Mouse (Mus musculus) heart, adult 2 months (tissue): ENCODE measurements at regions not wholly inside any gene's neighbourhood (a gene's known extent, or its start where the extent isn't known, plus 50 kb on each side); places are given as distances from the start of the nearest gene placed in this dataset.

ENCODE experiments used
- DNase-seq, 2 experiments: peaks; one replicate each; pipeline ENCODE4 v3.0.0; 2021
- H3K27ac ChIP-seq: fragments of 200-600 bp; 2 replicates; pipeline ENCODE4 v1.8.1; 2022
- H3K27me3 ChIP-seq: fragments of 200-500 bp; 2 replicates; pipeline ENCODE4 v1.6.1; 2012; ENCODE audit warnings: mild to moderate bottlenecking, low read length, inconsistent platforms, mixed read lengths; ENCODE audit not compliant: control insufficient read depth, insufficient read depth
- H3K36me3 ChIP-seq: fragments of 200-500 bp; 2 replicates; pipeline ENCODE4 v1.6.1; 2012; ENCODE audit warnings: low read length, inconsistent platforms; ENCODE audit not compliant: control insufficient read depth, insufficient read depth
- H3K4me1 ChIP-seq: fragments of 200-500 bp; 2 replicates; pipeline ENCODE4 v1.6.1; 2011; ENCODE audit warnings: low read length; ENCODE audit not compliant: control insufficient read depth, insufficient read depth
- H3K4me3 ChIP-seq: fragments of 200-600 bp; 2 replicates; pipeline ENCODE4 v1.8.1; 2022
- H3K79me2 ChIP-seq: fragments of 200-500 bp; replicated peaks from 2 replicates; pipeline ENCODE4 v1.6.1; 2012; ENCODE audit warnings: mild to moderate bottlenecking, inconsistent platforms, low read length, moderate library complexity, mixed read lengths; ENCODE audit not compliant: control insufficient read depth, insufficient read depth
- H3K9ac ChIP-seq: fragments of 200-500 bp; 2 replicates; pipeline ENCODE4 v1.6.1; 2012; ENCODE audit warnings: low read depth, mild to moderate bottlenecking, control low read depth, inconsistent platforms, low read length, mixed read lengths
- CTCF ChIP-seq: fragments of 200-600 bp; IDR thresholded peaks from 2 replicates; pipeline ENCODE4 v1.8.1; 2022; ENCODE audit warnings: antibody characterized with exemption, mild to moderate bottlenecking, moderate library complexity
- EP300 ChIP-seq: fragments of 200-500 bp; IDR thresholded peaks from 2 replicates; pipeline ENCODE4 v1.6.1; 2011; ENCODE audit warnings: low read depth, low read length, control low read depth; ENCODE audit not compliant: insufficient read depth
- POLR2A ChIP-seq: fragments of 200-500 bp; IDR thresholded peaks from 2 replicates; pipeline ENCODE4 v1.6.1; 2011; ENCODE audit warnings: mild to moderate bottlenecking, low read depth, low read length, control low read depth; ENCODE audit not compliant: insufficient read depth
- WGBS: fragments of 180-500 bp; shearing (Covaris S2); methylation state at CpG from one replicate; pipeline ENCODE4 v1.1.7; 2018; 5-methylcytosine and 5-hydroxymethylcytosine counted together
- intact Hi-C: fragments of 180-260 bp; cut with DNase I; formaldehyde crosslinking; loops from one replicate; pipeline ENCODE4 v1.15.1; 2025

- Histone ChIP-seq H3K9ac (no peak overlapping the region), H3K27me3 (no peaks in the 10 kb centered on the region), H3K27ac (no peak overlapping the region), H3K79me2 (no peaks in the 10 kb centered on the region), H3K4me3 (no peak overlapping the region), H3K4me1 (no peaks in the 10 kb centered on the region), H3K36me3 (no peaks in the 10 kb centered on the region)
- no peak for TF ChIP-seq EP300
- no peak for TF ChIP-seq CTCF
- no peak for TF ChIP-seq POLR2A
- DNase-seq: no peak
- intact Hi-C loops: no loop called here
- 78% methylated on average over 7 of the region's 7 CpGs for WGBS
These were observed 54.0 kb upstream of the Enpep start for GRCm38 (mm10) chr3:129386522-129386921.

- Histone ChIP-seq H3K27me3 (no peaks in the 10 kb centered on the region), H3K9ac (no peak overlapping the region), H3K4me1 (no peaks in the 10 kb centered on the region), H3K4me3 (no peak overlapping the region), H3K27ac (no peak overlapping the region), H3K79me2 (no peaks in the 10 kb centered on the region), H3K36me3 (no peaks in the 10 kb centered on the region)
- no peak for DNase-seq
- 91% methylated on average over 11 of the region's 11 CpGs for WGBS
- intact Hi-C loops: no loop called here
- no peak for TF ChIP-seq POLR2A
- TF ChIP-seq EP300: no peak
- TF ChIP-seq CTCF: no peak
These were observed 58.0 kb upstream of the Enpep start for GRCm38 (mm10) chr3:129390506-129390905.

GRCm38 (mm10) chr3:129391888-129392813 is 59.6 kb upstream of the Enpep start:
- WGBS: 43% methylated on average over 14 of the region's 14 CpGs
- no peak overlapping the region for H3K4me3 ChIP-seq

GRCm38 (mm10) chr3:129392814-129393804 is 60.6 kb upstream of the Enpep start:
- 87% methylated on average over 23 of the region's 23 CpGs for WGBS
- no peak for DNase-seq
- TF ChIP-seq CTCF: no peak
- H3K27me3 ChIP-seq: no peaks in the 10 kb centered on the region
- H3K9ac ChIP-seq: no peak overlapping the region
- no peaks in the 10 kb centered on the region for H3K36me3 ChIP-seq
- H3K79me2 ChIP-seq: no peaks in the 10 kb centered on the region
- H3K4me1 ChIP-seq: no peaks in the 10 kb centered on the region
- no peak overlapping the region for H3K4me3 ChIP-seq
- intact Hi-C loops: no loop called here
- H3K27ac ChIP-seq: no peak overlapping the region

More at GRCm38 (mm10) chr3:129391888-129392813, 59.6 kb upstream of the Enpep start:
- Histone ChIP-seq H3K27ac (no peak overlapping the region), H3K79me2 (no peaks in the 10 kb centered on the region), H3K36me3 (no peaks in the 10 kb centered on the region), H3K27me3 (no peaks in the 10 kb centered on the region), H3K4me1 (no peaks in the 10 kb centered on the region), H3K9ac (no peak overlapping the region)
- TF ChIP-seq CTCF: no peak
- TF ChIP-seq EP300: no peak
- no peak for TF ChIP-seq POLR2A
- DNase-seq: peak in 1 of 2 experiments; percentile 9
- intact Hi-C loops: no loop called here

GRCm38 (mm10) chr3:129397481-129397880 is 65.0 kb upstream of the Enpep start:
- Histone ChIP-seq H3K4me3 (no peak overlapping the region), H3K9ac (no peak overlapping the region), H3K4me1 (no peaks in the 10 kb centered on the region), H3K27ac (no peak overlapping the region), H3K36me3 (no peaks in the 10 kb centered on the region), H3K79me2 (no peaks in the 10 kb centered on the region), H3K27me3 (no peaks in the 10 kb centered on the region)
- TF ChIP-seq EP300 (no peak), CTCF (no peak)
- 13% methylated on average over 4 of the region's 4 CpGs for WGBS
- DNase-seq: no peak
- intact Hi-C loops: no loop called here
